Comparison of ENCODE assay signal across 8 mouse cellular contexts in genomic region chr13:113865806-113866205, GRCm38 (mm10).
DNase-seq lines count a peak whose midpoint lies in the region; ATAC-seq lines count a peak whose summit lies in the region.

No protein-coding gene starts in this region.

- 36% methylated on average over 7 of the region's 7 CpGs for WGBS in embryonic facial prominence, embryonic 14.5 days
- 26% methylated on average over 7 of the region's 7 CpGs for WGBS in liver, embryonic 13.5 days (ENCODE audit: insufficient replicate concordance)

- H3K27ac ChIP-seq in embryonic facial prominence, embryonic 14.5 days (replicated peaks; ENCODE audit: low read depth, low read length) = no peak overlapping the region
- 0 out of 2 replicates have a peak overlapping the region, but pooled peaks have one; percentile 58 for H3K27ac ChIP-seq in liver, embryonic 13.5 days

- DNase-seq in adrenal gland, adult (ENCODE audit: inconsistent age in 2 of 2, low spot score in 1 of 2) = peak; percentile 63 to 83
- DNase-seq in adrenal gland, postnatal 4 days (ENCODE audit: low spot score in 2 of 2) = no peak
- DNase-seq in urinary bladder, adult 2 months (ENCODE audit: low spot score) = peak; percentile 31
- no peak for DNase-seq in urinary bladder, postnatal 10 days (ENCODE audit: low spot score)
- DNase-seq in embryonic facial prominence, embryonic 14.5 days (ENCODE audit: low spot score) = peak; percentile 58
- peak; percentile 50 for DNase-seq in liver, embryonic 13.5 days
- peak; percentile 68 to 75 for DNase-seq in right cerebral cortex, adult 2 months (ENCODE audit: low spot score in 2 of 2)

- no peaks in the 10 kb centered on the region for H3K36me3 ChIP-seq in embryonic facial prominence, embryonic 14.5 days (ENCODE audit: control insufficient read depth, insufficient read depth, low read length)
- H3K36me3 ChIP-seq in liver, embryonic 13.5 days = no peaks in the 10 kb centered on the region

- H3K9me3 ChIP-seq in embryonic facial prominence, embryonic 14.5 days (ENCODE audit: control insufficient read depth, low read length) = no peaks in the 10 kb centered on the region
- H3K9me3 ChIP-seq in liver, embryonic 13.5 days (replicated peaks) = no peaks in the 10 kb centered on the region

- no peaks in the 10 kb centered on the region for H3K27me3 ChIP-seq in embryonic facial prominence, embryonic 14.5 days (replicated peaks; ENCODE audit: control insufficient read depth, insufficient read depth, low read length)
- no peaks in the 10 kb centered on the region for H3K27me3 ChIP-seq in liver, embryonic 13.5 days

- no peaks in the 10 kb centered on the region for H3K4me1 ChIP-seq in embryonic facial prominence, embryonic 14.5 days (ENCODE audit: control insufficient read depth, insufficient read depth, low read length)
- peaks cover 60% of the 10 kb centered on the region for H3K4me1 ChIP-seq in liver, embryonic 13.5 days (replicated peaks)

- H3K9ac ChIP-seq in embryonic facial prominence, embryonic 14.5 days (ENCODE audit: low read depth, low read length) = no peak overlapping the region
- H3K9ac ChIP-seq in liver, embryonic 13.5 days = no peak overlapping the region

- no peak overlapping the region for H3K4me2 ChIP-seq in embryonic facial prominence, embryonic 14.5 days (ENCODE audit: low read depth, low read length)
- peak overlapping the region; percentile 21; the same call in 1 of the 2 replicates for H3K4me2 ChIP-seq in liver, embryonic 13.5 days

- ATAC-seq in embryonic facial prominence, embryonic 14.5 days (ENCODE audit: low read depth) = no peak
- peak; percentile 31 for ATAC-seq in inflammation-experienced regulatory T-cells, adult 6 months
- no peak for ATAC-seq in liver, embryonic 13.5 days (ENCODE audit: low read depth)

- H3K4me3 ChIP-seq in embryonic facial prominence, embryonic 14.5 days (ENCODE audit: low read depth, low read length) = no peak overlapping the region
- H3K4me3 ChIP-seq in liver, embryonic 13.5 days (replicated peaks) = no peak overlapping the region

Comparison
In these comparisons a context has a peak if more than half of its experiments do, and no peak if none do; other contexts are left out.
1. DNase-seq: peak in adrenal gland, adult (2 of 2), urinary bladder, adult 2 months (single experiment), embryonic facial prominence, embryonic 14.5 days (single experiment), liver, embryonic 13.5 days (single experiment) and right cerebral cortex, adult 2 months (2 of 2); none in adrenal gland, postnatal 4 days (0 of 2) and urinary bladder, postnatal 10 days (single experiment).